Mouse (Mus musculus): Measurements from ENCODE around the gene Plekha5. TPM values are rescaled to one million over a fixed set of nuclear protein-coding genes. Genes with fewer than 3 reads are reported as not detected.

The Plekha5 gene
- total RNA-seq, 4 experiments from 2014 or later: 6.1 to 9.4 (median 7.0) TPM

DNA sequence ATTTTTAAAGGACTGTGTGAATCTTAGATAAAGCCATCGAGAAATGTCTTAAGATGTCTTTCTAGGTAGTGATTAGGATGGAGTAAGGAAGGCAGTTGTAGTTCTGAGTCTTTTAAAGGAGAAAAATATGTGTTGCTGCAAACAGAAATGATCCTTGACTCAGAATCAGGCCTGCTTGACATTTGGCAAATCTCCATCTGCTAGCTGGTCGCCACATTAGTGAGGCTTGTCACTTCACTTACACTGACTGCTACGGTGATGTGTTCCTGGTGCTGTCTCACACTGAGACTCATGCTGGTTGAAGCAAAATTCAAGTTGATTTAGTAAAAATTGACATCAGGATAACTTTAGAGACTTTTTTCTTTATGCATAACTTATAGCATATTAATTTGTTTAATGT is 32.0 kb downstream of the Plekha5 start:
- no peak for DNase-seq (ENCODE audit: low spot score in 2 of 2)

DNA sequence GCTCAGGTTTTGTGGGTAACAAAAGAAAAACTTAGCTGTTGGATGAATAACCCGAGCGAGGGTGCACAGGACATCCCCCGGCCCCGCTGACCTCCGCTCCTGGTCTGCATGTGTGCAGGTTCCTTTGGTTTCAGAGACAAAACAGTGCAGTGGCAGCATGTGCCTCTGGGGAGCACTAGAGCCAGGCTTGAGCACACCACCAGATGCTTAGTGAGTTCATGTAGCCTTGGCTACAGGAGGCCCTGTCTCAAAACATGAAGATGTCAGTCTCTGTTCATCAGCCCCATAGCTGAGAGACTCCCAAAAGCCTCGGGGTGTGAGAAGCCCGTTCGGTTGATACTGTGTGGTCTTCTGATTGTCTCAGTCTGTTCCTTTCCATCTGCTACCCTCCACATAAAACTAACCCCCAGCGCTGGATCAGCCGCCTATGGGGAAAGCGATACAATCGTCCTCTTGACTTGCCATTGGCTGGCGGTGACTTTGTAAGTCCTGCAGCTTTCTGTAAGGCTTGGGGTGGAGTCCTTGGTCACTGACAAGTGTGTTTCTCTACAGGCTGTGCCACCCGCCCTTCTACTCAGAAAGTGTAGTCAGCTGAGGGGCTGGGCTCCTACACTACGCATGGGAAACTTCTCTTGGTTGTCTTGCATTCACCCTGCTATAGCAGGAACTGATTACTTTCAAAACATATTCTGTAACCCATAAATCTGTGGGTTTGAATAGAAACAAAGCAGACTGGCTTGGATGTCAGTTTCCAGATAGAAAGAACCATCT is 32.7 kb downstream of the Plekha5 start:
- DNase-seq (ENCODE audit: low spot score in 2 of 2): no peak

DNA sequence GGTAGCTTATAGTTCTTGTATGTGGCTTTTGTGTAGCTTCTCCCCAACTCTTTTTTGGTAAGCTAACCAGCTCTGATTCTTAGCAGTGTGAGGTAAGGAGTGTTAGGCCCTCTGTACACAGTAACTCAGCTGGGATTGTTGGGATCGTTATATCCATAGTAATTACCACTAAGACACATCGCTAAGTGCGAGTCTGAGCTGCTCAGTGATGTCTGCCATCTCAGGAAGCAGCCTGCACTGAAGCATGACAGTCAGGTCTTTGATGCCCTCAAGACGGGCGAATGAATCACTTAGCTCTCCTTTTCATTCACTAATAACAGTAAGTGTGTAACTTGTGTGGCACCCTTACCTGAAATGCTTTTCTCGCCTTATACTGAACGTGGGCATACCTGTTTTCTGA is 36.5 kb downstream of the Plekha5 start:
- no peak for DNase-seq (ENCODE audit: low spot score in 2 of 2)

- DNase-seq (ENCODE audit: low spot score in 2 of 2): no peak
Observed at GRCm38 (mm10) chr6:140464818-140465217, 41.0 kb downstream of the Plekha5 start.

DNA sequence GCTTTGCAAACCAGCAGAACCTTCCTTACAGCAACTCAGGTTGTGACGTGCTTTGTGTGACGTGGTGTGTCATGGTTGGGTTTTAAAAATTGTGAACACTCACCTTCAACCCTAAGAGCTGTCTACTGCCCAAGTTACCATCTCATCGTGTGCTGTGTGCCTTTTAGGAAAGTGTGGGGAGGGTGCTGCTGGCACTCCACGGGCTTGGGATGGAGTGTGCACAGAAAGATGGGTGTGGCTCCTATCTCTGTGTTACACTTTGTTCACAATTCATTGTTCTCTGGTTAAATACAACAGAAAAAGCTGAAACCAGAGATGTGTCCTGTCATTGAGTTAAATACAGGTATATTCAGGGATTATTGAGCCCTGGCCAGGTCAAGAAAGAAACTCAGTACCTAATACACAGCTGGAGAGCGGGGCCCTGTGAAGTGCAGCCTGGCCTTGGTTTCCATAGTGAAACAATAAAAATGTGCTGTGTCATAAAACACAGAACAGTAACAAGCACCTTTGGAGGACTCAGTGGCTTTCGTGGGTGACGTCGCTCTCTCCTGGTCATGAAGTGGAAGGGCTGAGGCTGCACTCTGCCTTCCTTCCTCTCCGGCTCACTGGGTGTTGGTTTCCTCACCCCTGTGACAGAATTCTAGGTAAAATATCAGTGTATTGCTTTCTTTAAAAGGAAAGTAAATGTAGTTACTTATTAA is 42.2 kb downstream of the Plekha5 start:
- DNase-seq (ENCODE audit: low spot score in 2 of 2): no peak

DNA sequence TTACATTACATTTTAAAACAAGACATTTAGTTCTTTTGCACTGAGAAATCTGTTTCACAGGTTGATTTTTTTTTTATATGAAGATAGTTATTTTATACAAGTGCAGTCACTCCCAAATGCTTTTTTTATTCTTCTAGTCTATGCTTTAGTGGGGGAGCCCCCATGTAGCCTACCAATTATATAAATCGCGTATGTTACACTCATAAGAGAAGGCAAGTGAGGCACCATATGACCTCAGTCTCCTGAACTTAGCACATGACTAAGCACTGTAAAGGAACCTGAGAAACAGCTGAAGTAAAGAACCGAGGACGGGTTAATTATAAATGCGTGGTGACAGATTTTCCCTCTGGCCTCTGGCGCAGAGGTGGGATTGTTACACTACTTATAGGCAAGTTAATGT is 43.0 kb downstream of the Plekha5 start:
- DNase-seq (ENCODE audit: low spot score in 2 of 2): no peak

DNA sequence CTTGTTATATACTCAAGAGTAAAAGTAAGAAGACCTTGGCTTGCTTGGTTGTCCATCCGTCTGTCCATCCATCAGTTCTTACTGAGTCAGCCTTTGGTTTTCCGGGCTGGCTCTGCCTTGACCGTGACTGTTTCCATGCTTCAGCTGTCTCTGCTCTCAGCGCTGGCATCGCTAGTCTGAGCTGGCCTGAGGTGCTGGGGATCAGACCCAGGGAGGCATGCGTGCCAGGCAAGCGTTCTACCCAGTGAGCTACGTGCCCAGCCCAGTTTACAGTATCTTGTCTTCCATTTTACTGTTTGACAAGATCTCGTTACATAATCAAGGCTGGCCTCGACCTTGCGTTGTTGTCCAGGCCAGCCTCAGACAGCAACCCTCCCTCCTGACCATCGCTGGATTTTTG is 44.0 kb downstream of the Plekha5 start:
- no peak for DNase-seq (ENCODE audit: low spot score in 2 of 2)

- DNase-seq (ENCODE audit: low spot score in 2 of 2): no peak
Observed at GRCm38 (mm10) chr6:140469791-140470190, 45.9 kb downstream of the Plekha5 start.

- DNase-seq (ENCODE audit: low spot score in 2 of 2): no peak
Observed at GRCm38 (mm10) chr6:140471751-140472150, 47.9 kb downstream of the Plekha5 start.

DNA sequence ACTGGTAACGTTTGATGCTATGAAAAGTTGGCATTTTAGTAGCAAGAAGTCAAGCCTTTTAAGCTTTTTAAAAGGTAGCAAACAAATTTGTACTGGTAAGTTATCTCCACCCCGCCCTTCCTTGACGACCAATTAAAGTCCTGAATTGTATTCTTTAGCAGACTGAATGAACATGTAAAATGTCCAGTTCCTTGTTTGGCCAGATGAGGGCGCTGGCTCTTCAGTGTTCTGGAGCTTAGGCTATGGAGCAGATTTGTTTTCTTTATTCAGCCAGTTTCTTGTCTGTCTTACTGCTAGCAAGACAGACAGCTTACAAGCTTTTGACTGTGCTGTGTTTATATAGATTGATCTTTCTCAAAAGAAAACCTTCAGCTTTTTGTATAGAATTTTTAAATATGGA is 48.5 kb downstream of the Plekha5 start:
- DNase-seq (ENCODE audit: low spot score in 2 of 2): peak; percentile 43 to 58

DNA sequence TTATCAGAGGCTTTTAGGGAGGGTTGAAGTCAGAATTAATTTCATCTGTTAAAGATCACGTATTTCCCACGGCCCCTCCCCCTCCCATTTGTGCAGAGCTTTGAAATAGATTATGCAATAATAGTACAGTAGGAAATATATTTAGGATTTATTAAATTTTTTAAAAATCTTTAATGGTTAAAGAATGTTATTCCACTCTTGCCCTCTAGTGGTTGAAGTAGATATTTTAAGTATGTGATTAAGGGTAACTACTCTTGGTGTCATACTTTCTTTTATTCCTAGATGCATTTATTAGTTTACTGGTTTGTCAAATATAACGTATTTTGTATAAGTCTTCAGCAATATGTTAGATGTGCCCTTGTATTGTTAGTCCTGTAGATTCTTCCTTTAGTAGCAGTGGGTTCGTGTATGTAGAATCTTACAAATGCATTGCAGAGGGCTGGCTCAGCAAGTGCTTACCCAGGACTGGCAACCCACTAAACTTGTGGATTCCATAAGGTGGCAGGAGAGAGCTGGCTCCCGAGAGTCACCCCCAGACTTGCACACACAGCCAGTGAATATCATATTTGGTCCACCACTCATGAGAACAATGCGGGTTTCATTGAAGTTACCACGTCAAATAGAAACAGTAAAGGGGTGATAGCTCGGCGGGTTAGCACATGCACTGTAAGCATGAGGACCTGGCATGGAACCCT is 51.7 kb downstream of the Plekha5 start:
- DNase-seq (ENCODE audit: low spot score in 2 of 2): no peak

GRCm38 (mm10) chr6:140476981-140477380 is 53.1 kb downstream of the Plekha5 start:
- DNase-seq (ENCODE audit: low spot score in 2 of 2): no peak

- no peak for DNase-seq (ENCODE audit: low spot score in 2 of 2)
Observed at GRCm38 (mm10) chr6:140478031-140478430, 54.2 kb downstream of the Plekha5 start.

GRCm38 (mm10) chr6:140478943-140479342 is 55.1 kb downstream of the Plekha5 start:
- no peak for DNase-seq (ENCODE audit: low spot score in 2 of 2)

DNA sequence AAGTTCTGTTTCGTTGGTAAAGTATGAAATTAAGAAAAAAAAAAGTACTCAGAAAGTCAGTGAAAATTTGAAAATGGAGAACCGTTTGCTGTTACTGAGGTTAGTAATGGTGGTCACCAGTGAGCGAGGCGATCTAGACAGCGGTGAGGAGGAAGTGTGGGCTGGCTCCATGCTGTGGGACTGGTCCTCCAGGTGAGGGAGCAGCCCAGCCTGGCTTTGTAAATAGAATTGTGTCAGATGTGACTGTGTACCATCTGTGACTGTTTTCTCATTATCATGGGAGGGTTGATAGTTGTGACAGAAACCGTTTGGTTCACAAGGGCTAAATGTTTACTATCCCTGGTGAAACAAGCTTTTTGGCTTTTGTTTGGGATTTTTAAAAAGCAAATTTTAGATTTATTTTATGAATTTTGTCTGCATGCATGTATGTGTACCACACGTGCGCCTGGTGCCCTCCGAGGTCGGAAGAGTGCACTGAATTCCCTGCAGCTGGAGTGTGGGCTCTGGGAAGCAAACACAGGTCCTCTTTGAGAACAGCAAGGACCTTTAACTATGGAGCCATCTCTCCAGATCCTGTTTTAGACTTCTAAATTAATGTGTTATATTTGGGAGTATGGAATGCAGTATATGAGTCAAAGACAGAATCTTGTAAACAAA is 56.7 kb downstream of the Plekha5 start:
- no peak for DNase-seq (ENCODE audit: low spot score in 2 of 2)

GRCm38 (mm10) chr6:140481701-140482460 is 58.0 kb downstream of the Plekha5 start:
- DNase-seq (ENCODE audit: low spot score in 2 of 2): peak; percentile 56 to 67

- DNase-seq (ENCODE audit: low spot score in 2 of 2): peak in 1 of 2 experiments; percentile 35
Observed at GRCm38 (mm10) chr6:140484170-140484569, 60.3 kb downstream of the Plekha5 start.

- no peak for DNase-seq (ENCODE audit: low spot score in 2 of 2)
Observed at GRCm38 (mm10) chr6:140485636-140486035, 61.8 kb downstream of the Plekha5 start.

DNA sequence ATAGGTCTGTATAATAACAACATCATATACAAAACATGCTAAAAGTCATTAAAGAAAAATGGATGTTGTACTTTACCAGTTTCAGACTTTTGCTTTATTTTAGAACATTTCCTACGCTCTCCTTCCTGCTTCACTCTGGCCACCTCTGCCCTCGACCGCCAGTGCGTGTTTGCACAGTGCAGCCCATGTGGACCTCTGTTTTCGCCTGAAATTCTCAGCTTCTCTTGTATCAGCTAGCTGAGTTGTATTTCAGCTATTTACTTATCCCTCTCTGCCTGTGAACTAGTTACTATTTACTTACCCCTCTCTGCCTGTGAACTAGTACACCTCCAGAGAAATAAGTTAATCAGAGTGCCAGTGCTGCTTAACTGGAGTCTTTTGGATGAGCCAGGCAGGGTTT is 62.8 kb downstream of the Plekha5 start:
- DNase-seq (ENCODE audit: low spot score in 2 of 2): no peak

DNA sequence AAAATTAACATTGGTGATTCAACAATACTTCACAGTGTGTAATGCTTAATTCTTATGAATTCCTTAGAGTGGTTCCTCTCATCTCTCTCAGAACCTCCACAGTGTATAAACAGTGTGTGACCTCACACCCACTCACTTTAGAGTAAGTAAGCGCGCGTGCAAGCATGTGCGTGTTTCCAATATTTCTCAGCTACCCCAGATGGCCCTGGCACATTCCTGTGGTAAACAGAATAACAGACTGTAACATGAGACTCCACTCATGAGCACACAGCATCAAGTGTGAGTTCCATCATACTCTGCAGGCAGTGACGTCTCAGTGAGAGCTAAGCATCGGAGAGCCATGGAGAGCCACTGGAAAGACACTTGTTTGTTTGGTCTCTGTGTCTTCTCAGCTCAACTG is 63.6 kb downstream of the Plekha5 start:
- no peak for DNase-seq (ENCODE audit: low spot score in 2 of 2)

- no peak for DNase-seq (ENCODE audit: low spot score in 2 of 2)
Observed at GRCm38 (mm10) chr6:140488673-140489072, 64.8 kb downstream of the Plekha5 start.
